Mouse (Mus musculus) ES-E14 (cell line): ENCODE measurements around the gene Acvr1b. TPM values are rescaled to one million over a fixed set of nuclear protein-coding genes. Genes with fewer than 3 reads are reported as not detected.

Experiments used
- DNase-seq: peaks from one replicate; pipeline ENCODE4 v3.0.0-alpha.2; 2013; ENCODE audit warnings: low read depth, low spot score
- H3K27ac ChIP-seq: 2 replicates; pipeline ENCODE4 v1.5.1; 2012; ENCODE audit warnings: low read depth, mild to moderate bottlenecking, low read length, moderate library complexity, mixed read lengths; ENCODE audit not compliant: poor library complexity, insufficient read depth, severe bottlenecking
- H3K36me3 ChIP-seq: 2 replicates; pipeline ENCODE4 v1.6.1; 2012; ENCODE audit warnings: mild to moderate bottlenecking, low read length, moderate library complexity, mixed read lengths; ENCODE audit not compliant: control insufficient read depth, poor library complexity, insufficient read depth, severe bottlenecking
- H3K4me1 ChIP-seq, 2 experiments: fragments of 150-350 bp in 1 of 2; sonication (generic) in 1 of 2; 2 replicates each; pipeline ENCODE4 v1.6.1; 2012; ENCODE audit warnings: low read length in 2 of 2, mild to moderate bottlenecking in 1 of 2, mixed read lengths in 1 of 2; ENCODE audit not compliant: control insufficient read depth in 2 of 2, insufficient read depth in 2 of 2, poor library complexity in 1 of 2
- H3K4me3 ChIP-seq, 2 experiments: fragments of 150-350 bp in 1 of 2; sonication (generic) in 1 of 2; 2 replicates each; pipeline ENCODE4 v1.5.1; 2012; ENCODE audit warnings: low read length in 2 of 2, low read depth in 1 of 2, mild to moderate bottlenecking in 1 of 2, mixed read lengths in 1 of 2; ENCODE audit not compliant: insufficient read depth in 1 of 2, poor library complexity in 1 of 2, severe bottlenecking in 1 of 2
- H3K9ac ChIP-seq: 2 replicates; pipeline ENCODE4 v1.6.1; 2012; ENCODE audit warnings: low read depth, mild to moderate bottlenecking, low read length, mixed read lengths; ENCODE audit not compliant: poor library complexity, insufficient read depth, severe bottlenecking
- H3K9me3 ChIP-seq: fragments of 150-350 bp; sonication (generic); 2 replicates; pipeline ENCODE4 v1.6.1; 2012; ENCODE audit warnings: low read depth, mild to moderate bottlenecking, low read length; ENCODE audit not compliant: control insufficient read depth, insufficient read depth
- CHD2 ChIP-seq: IDR thresholded peaks from 2 replicates; pipeline ENCODE4 v1.6.1; 2014; ENCODE audit warnings: mild to moderate bottlenecking, low read depth, low read length, inconsistent platforms
- HCFC1 ChIP-seq: IDR thresholded peaks from 2 replicates; pipeline ENCODE4 v1.6.1; 2012; ENCODE audit warnings: low read length, inconsistent platforms, borderline replicate concordance; ENCODE audit not compliant: insufficient read depth
- MAFK ChIP-seq: IDR thresholded peaks from 2 replicates; pipeline ENCODE4 v1.6.1; 2014; ENCODE audit warnings: mild to moderate bottlenecking, low read depth, low read length, inconsistent platforms; ENCODE audit not compliant: insufficient read depth
- ZC3H11A ChIP-seq: IDR thresholded peaks from 2 replicates; pipeline ENCODE4 v1.6.1; 2012; ENCODE audit warnings: low read depth, mild to moderate bottlenecking, inconsistent platforms, low read length, borderline replicate concordance
- ZNF384 ChIP-seq: IDR thresholded peaks from 2 replicates; pipeline ENCODE4 v1.6.1; 2012; ENCODE audit warnings: low read depth, low read length, inconsistent platforms
- in situ Hi-C, 2 experiments: fragments of 600-800 bp; cut with MboI; formaldehyde crosslinking; loops; one replicate each; pipeline ENCODE4 v1.15.1; 2025; ENCODE audit warnings: low sequenced_read_pairs in 2 of 2, inconsistent platforms in 1 of 2; ENCODE audit not compliant: unreplicated experiment in 2 of 2
- total RNA-seq: library from RNA; depleted of rRNA; stranded (reverse); fragments of 300-350 nt; gene quantifications from 2 replicates; pipeline ENCODE4 v1.2.3, GENCODE M21; 2012

Gene Acvr1b
- total RNA-seq, 1 experiment, result 26.4 TPM

DNA sequence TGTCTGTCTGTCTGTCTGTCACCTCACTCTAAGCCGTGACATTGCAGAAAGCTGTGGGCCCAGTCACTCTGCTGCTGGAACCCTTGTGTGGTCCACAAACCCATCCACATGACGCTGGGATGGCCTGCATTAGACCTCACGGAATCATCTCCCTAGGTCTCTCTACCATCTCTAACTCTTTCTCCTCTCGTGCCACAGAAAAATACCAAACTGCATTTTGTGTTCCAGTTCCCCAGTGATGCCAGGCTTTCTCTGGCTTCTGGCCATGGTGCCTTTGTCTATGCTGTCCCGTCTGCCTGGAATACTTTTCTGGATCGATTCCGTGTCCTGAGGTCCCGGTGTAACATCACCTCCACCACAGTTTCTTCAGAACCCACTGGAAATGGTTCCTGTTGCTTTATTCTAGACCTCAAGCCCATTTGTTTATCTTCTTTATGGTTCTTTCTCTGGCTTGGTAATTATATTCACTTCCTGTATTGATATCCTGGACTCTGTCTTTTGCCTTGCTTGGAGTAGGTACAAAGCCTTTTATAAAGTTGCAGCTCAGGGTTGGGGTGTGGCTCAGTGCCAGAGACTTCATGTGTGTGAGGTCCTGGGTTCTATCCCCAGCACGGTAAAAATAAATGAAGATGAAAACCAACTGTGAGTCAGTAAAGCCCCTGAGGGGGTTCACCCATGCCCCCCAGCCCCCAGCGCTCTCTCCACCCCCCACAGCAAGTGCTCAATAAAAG, 60.9 kb downstream of the Acvr1b start:
- Histone ChIP-seq H3K36me3 (peaks cover 8% of the 10 kb centered on the region; the same call in 1 of the 2 replicates), H3K4me3 (no peak overlapping the region), H3K9me3 (no peaks in the 10 kb centered on the region), H3K4me1 (peaks cover 5 to 37% of the 10 kb centered on the region in 2 experiments), H3K9ac (no peak overlapping the region), H3K27ac (peak overlapping the region; percentile 20; the same call in 1 of the 2 replicates)
- TF ChIP-seq MAFK, result no peak
- no peak for TF ChIP-seq CHD2
- TF ChIP-seq ZC3H11A, result no peak
- TF ChIP-seq HCFC1, result no peak
- TF ChIP-seq ZNF384, result no peak
- in situ Hi-C loops, result no loop called here
- DNase-seq, result no peak

GRCm38 (mm10) chr15:101235342-101235698, 61.5 kb downstream of the Acvr1b start:
- peaks cover 5 to 39% of the 10 kb centered on the region in 2 experiments for H3K4me1 ChIP-seq
- H3K9ac ChIP-seq, result no peak overlapping the region

DNA sequence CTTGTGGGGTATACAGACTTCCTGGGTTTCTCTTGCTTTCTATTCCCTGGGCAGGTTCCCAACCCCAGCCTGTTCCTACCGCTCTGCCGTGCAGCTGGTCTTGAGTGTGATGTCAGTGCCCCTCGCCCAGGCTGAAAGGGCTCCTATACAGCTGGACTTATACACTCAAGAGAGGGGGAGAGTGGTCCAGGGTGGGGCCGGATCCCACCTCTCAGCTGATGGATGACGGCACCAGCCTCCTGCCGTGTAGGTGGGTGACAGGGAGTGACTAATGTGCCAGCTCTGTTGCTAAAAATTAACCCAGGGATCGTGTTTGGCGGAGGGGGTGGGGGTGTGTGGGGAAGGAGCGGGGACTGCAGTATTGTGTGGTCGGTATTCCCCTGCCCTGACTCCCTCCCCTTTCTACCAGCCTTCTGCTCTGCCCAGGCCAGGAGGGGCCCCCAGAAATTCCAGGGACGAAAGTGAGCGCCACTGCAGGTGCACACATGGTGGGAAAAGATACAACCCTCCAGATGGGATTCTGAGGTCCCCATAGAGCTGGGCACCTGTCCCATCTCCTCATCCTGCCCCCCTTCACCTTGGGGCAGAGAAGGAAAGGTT, 62.0 kb downstream of the Acvr1b start:
- peaks cover 4% of the 10 kb centered on the region; the same call in 1 of the 2 replicates for H3K36me3 ChIP-seq
- no peak overlapping the region for H3K9ac ChIP-seq
- in situ Hi-C loops, result no loop called here
- no peak overlapping the region for H3K27ac ChIP-seq
- DNase-seq, result no peak
- H3K9me3 ChIP-seq, result no peaks in the 10 kb centered on the region
- peaks cover 5 to 38% of the 10 kb centered on the region in 2 experiments for H3K4me1 ChIP-seq
- H3K4me3 ChIP-seq, result no peak overlapping the region
- no peak for TF ChIP-seq ZC3H11A
- TF ChIP-seq MAFK, result no peak
- no peak for TF ChIP-seq ZNF384
- no peak for TF ChIP-seq HCFC1
- TF ChIP-seq CHD2, result no peak

More at GRCm38 (mm10) chr15:101235342-101235698, 61.5 kb downstream of the Acvr1b start:
- Histone ChIP-seq H3K36me3 (peaks cover 8% of the 10 kb centered on the region; the same call in 1 of the 2 replicates), H3K9me3 (no peaks in the 10 kb centered on the region), H3K4me3 (no peak overlapping the region), H3K27ac (no peak overlapping the region)
- no peak for DNase-seq
- in situ Hi-C loops, result no loop called here
- TF ChIP-seq MAFK (no peak), HCFC1 (no peak), ZC3H11A (no peak), ZNF384 (no peak), CHD2 (no peak)

DNA sequence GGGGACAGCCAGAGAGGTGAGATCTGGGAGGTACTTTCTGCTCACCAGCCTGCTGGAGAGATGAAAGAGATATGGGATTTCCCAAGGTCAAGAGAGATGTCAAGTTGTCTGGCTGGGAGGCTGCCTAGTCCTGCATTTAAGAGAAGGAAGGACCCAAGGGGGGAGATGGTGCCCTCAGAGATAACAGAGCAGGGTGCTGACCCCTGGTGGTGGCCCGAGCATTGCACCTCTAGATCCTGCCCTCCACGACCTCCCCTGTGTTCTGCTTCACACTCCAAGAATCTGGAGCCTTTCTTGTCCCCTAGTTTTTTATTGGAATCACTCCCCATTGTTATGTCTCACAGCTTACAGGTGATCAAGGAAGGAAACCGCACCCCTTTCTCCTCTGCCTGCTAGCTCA, 63.0 kb downstream of the Acvr1b start:
- Histone ChIP-seq H3K9ac (no peak overlapping the region), H3K9me3 (no peaks in the 10 kb centered on the region), H3K36me3 (peaks cover 3% of the 10 kb centered on the region; the same call in 1 of the 2 replicates), H3K4me3 (no peak overlapping the region), H3K4me1 (peaks cover 5 to 43% of the 10 kb centered on the region in 2 experiments), H3K27ac (no peak overlapping the region)
- in situ Hi-C loops, result no loop called here
- DNase-seq, result peak; percentile 65
- TF ChIP-seq CHD2 (no peak), ZC3H11A (no peak), MAFK (no peak), HCFC1 (no peak), ZNF384 (no peak)
